Mouse (Mus musculus): ENCODE measurements at regions not wholly inside any gene's neighbourhood (a gene's known extent, or its start where the extent isn't known, plus 50 kb on each side); places are given as distances from the start of the nearest gene placed in this dataset.
"Not testable (repeated sequence)": the region's sequence is repeated elsewhere in the genome, so short reads cannot be mapped to it uniquely, and the experiment has no call there.

DNA sequence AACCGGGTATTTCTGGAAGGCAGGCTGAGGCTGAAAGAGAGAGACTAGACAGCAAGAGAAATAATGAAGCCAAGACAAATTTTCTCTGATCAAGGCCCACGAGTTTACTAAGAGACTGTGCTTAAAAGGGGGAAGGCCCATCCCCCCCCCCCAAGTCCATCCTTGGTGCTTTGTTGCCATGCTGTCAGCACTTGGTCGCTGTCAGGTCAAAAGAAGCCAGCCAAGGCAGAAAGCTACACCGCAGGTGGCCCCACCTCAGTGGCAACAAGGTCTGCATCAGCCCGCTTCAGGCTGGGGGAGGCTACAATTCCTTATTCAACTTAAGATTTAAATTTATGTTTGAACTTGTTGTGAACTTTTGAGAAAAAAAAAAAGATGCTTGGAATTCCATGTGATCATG lies 84.3 kb downstream of the Alg10b start:
- not testable (repeated sequence) for TF ChIP-seq CTCF (IDR thresholded peaks at IDR 0.05; ENCODE audit: extremely low read depth, insufficient read depth, insufficient read length, insufficient replicate concordance); POLR2A (IDR thresholded peaks at IDR 0.05; ENCODE audit: low read depth, low read length)

All from spleen, adult 2 months (tissue).